Mouse (Mus musculus) embryonic facial prominence, embryonic 14.5 days (tissue): ENCODE measurements around the gene Pikfyve. TPM values are rescaled to one million over a fixed set of nuclear protein-coding genes. Genes with fewer than 3 reads are reported as not detected.
A peak's percentile ranks its signal among the peaks of the same experiment; 100 is the strongest.

Source experiments
- ATAC-seq: fragments of 200-750 bp; cut with Nextera tagmentation; 2 replicates; pipeline ENCODE4 v1.8.0; 2017; ENCODE audit warnings: low read depth, moderate number of reproducible peaks, moderate TSS enrichment
- DNase-seq: peaks from one replicate; pipeline ENCODE4 v3.0.0-alpha.2; 2015; ENCODE audit warnings: low spot score
- H3K27ac ChIP-seq: fragments of 300-500 bp; sonication (generic); replicated peaks from 2 replicates; pipeline ENCODE4 v1.5.1; 2014; ENCODE audit warnings: low read depth, mild to moderate bottlenecking, low read length, moderate library complexity
- H3K27me3 ChIP-seq: fragments of 300-500 bp; sonication (generic); replicated peaks from 2 replicates; pipeline ENCODE4 v1.6.1; 2014; ENCODE audit warnings: low read length; ENCODE audit not compliant: control insufficient read depth, insufficient read depth
- H3K36me3 ChIP-seq: fragments of 300-500 bp; sonication (generic); 2 replicates; pipeline ENCODE4 v1.6.1; 2014; ENCODE audit warnings: low read length, mixed read lengths; ENCODE audit not compliant: control insufficient read depth, insufficient read depth
- H3K4me1 ChIP-seq: fragments of 300-500 bp; sonication (generic); 2 replicates; pipeline ENCODE4 v1.6.1; 2014; ENCODE audit warnings: antibody characterized with exemption, low read length; ENCODE audit not compliant: control insufficient read depth, insufficient read depth
- H3K4me2 ChIP-seq: fragments of 300-500 bp; sonication (generic); 2 replicates; pipeline ENCODE4 v1.6.1; 2014; ENCODE audit warnings: low read depth, mild to moderate bottlenecking, low read length, moderate library complexity, mixed read lengths
- H3K4me3 ChIP-seq: fragments of 300-500 bp; sonication (generic); 2 replicates; pipeline ENCODE4 v1.5.1; 2014; ENCODE audit warnings: low read depth, mild to moderate bottlenecking, low read length
- H3K9ac ChIP-seq: fragments of 300-500 bp; sonication (generic); 2 replicates; pipeline ENCODE4 v1.6.1; 2014; ENCODE audit warnings: low read depth, mild to moderate bottlenecking, low read length, moderate library complexity, mixed read lengths
- H3K9me3 ChIP-seq: fragments of 300-500 bp; sonication (generic); 2 replicates; pipeline ENCODE4 v1.6.1; 2016; ENCODE audit warnings: low read length; ENCODE audit not compliant: control insufficient read depth
- whole genome bisulfite sequencing: fragments of 180-500 bp; shearing (Covaris S2); extraction: QIAGEN DNeasy Blood & Tissue Kit; methylation state at CpG from one replicate; pipeline ENCODE4 v1.1.7; 2014; 5-methylcytosine and 5-hydroxymethylcytosine counted together
- polyA plus RNA-seq: library from polyadenylated mRNA; unstranded; fragments of >200 nt; fragmentation: Nextera tagmentation; extraction: Ambion mirVana; gene quantifications from 2 replicates; pipeline ENCODE4 v1.2.1, GENCODE M21; 2014

Gene Pikfyve
- polyA plus RNA-seq, 1 experiment from 2014 or later, result 14.8 TPM

DNA sequence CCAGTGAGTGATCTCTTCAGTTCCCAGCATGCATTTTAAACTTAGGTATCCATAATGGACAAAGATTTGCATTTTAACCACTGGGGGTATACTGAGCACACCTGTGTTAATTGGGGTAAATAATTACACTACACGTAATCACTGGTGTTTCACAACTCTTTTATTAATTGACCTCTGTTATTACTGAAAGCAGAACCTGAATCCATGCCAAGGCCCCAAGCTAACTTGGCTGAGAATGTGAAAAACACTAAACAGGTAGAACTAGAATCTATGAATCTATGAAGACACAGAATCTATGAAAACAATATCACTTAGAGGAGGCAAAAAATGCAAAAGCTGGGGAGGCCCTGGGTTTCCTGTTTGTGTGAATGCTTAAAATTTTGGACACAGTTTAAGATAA lies 19.0 kb upstream of the Pikfyve start:
- H3K9ac ChIP-seq, result no peak overlapping the region
- H3K4me3 ChIP-seq, result no peak overlapping the region
- no peak for ATAC-seq
- 89% methylated on average over 1 of the region's 1 CpGs for WGBS
- no peak for DNase-seq
- H3K27ac ChIP-seq, result no peak overlapping the region
- H3K9me3 ChIP-seq, result no peaks in the 10 kb centered on the region
- no peaks in the 10 kb centered on the region for H3K4me1 ChIP-seq
- peaks cover 96% of the 10 kb centered on the region for H3K36me3 ChIP-seq
- no peaks in the 10 kb centered on the region for H3K27me3 ChIP-seq
- H3K4me2 ChIP-seq, result no peak overlapping the region

DNA sequence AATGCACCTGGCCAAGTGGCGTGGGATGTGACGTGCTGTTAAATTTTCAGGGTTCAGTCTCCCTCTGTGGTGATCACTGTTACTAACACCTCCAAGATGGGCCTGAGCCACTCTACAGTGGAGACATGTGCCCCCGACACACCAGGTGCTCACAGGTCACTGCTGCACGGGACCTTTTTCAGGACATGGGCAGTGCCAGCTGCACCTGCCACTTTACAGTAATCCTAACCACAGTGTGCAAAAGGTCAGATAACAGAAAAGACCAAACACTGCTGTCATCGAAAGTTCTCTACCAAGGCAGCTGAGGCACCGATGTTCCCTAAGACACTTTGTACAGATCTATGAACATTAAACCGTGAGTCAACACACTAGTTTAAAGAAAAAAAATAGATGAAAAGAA lies 16.9 kb upstream of the Pikfyve start:
- ATAC-seq (no peak), DNase-seq (no peak)
- no peak overlapping the region for H3K4me3 ChIP-seq
- no peak overlapping the region for H3K4me2 ChIP-seq
- H3K27ac ChIP-seq, result no peak overlapping the region
- no peaks in the 10 kb centered on the region for H3K9me3 ChIP-seq
- WGBS, result 91% methylated on average over 7 of the region's 7 CpGs
- H3K4me1 ChIP-seq, result no peaks in the 10 kb centered on the region
- no peaks in the 10 kb centered on the region for H3K27me3 ChIP-seq
- H3K9ac ChIP-seq, result no peak overlapping the region
- peaks cover 91% of the 10 kb centered on the region for H3K36me3 ChIP-seq

DNA sequence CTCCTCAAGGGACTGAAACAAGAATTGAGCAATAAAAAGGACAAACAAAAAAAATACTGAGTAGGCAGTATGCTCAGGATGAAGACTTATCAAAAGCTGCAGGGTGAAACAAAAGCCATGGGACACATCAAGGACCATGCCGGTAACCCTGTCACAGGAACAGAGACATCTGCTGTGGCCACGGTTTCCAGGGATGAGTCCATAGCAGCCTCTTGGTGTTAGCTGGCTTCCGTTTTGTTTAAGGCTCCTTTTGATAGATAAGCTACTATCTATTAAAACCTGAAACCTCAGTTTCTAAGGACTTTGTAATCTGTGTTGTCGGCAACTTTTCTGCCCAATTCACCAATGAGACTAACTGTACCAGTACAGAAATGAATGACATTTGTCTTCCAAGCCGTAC lies 16.5 kb upstream of the Pikfyve start:
- peaks cover 89% of the 10 kb centered on the region for H3K36me3 ChIP-seq
- H3K4me1 ChIP-seq, result no peaks in the 10 kb centered on the region
- H3K4me2 ChIP-seq, result no peak overlapping the region
- ATAC-seq (no peak), DNase-seq (no peak)
- H3K27me3 ChIP-seq, result no peaks in the 10 kb centered on the region
- no peak overlapping the region for H3K27ac ChIP-seq
- H3K9me3 ChIP-seq, result no peaks in the 10 kb centered on the region
- no peak overlapping the region for H3K4me3 ChIP-seq
- no peak overlapping the region for H3K9ac ChIP-seq
- 92% methylated on average over 5 of the region's 5 CpGs for WGBS

DNA sequence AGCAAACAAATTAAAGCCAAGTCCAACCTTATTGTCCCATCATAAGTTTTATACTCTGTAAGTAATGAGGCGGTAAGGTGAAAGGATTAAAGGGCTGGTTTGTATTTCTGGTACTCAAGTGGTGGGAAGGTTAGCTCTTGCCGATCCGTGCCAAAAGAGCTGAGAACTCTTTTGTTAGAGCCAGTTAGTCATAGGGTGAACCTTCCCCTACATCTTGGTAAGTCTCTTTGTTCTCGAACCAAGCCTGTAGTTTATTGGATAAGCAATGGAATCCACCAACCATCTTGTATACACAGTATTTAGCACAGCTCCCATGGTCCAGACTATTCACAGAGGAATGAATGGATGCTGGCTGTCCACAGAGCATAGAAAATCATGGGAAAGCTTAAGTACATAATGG lies 14.9 kb upstream of the Pikfyve start:
- H3K4me1 ChIP-seq, result peaks cover 10% of the 10 kb centered on the region; the same call in 1 of the 2 replicates
- no peak overlapping the region for H3K27ac ChIP-seq
- no peak overlapping the region for H3K4me3 ChIP-seq
- H3K27me3 ChIP-seq, result no peaks in the 10 kb centered on the region
- H3K4me2 ChIP-seq, result no peak overlapping the region
- peak; percentile 50; the same call in 1 of the 2 replicates for ATAC-seq
- H3K9ac ChIP-seq, result no peak overlapping the region
- DNase-seq, result no peak
- WGBS, result 89% methylated on average over 4 of the region's 4 CpGs
- H3K9me3 ChIP-seq, result no peaks in the 10 kb centered on the region
- H3K36me3 ChIP-seq, result peaks cover 73% of the 10 kb centered on the region

DNA sequence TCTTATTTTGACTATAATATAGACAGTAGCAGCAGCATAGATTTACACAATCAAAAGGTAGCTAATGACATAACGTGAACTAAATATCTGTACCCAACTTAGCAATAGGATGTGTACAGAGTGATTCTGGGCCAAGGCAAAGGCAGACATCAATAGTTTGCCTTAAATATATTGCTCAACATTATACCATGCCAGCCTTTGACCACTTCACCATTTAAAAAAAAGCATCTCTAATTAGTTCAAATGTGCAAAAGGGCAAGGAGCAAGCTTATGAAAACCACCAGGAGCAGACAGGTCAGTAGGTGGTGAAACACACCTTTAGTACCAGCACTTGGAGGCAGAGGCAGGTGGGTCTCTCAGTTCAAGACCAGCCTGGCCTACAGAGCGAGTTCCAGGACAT lies 12.8 kb upstream of the Pikfyve start:
- Histone ChIP-seq H3K4me3 (no peak overlapping the region), H3K4me2 (no peak overlapping the region), H3K36me3 (peaks cover 51% of the 10 kb centered on the region), H3K27ac (no peak overlapping the region), H3K27me3 (no peaks in the 10 kb centered on the region), H3K4me1 (peaks cover 14% of the 10 kb centered on the region), H3K9me3 (no peaks in the 10 kb centered on the region), H3K9ac (no peak overlapping the region)
- ATAC-seq (no peak), DNase-seq (no peak)
- WGBS, result 89% methylated on average over 2 of the region's 2 CpGs

DNA sequence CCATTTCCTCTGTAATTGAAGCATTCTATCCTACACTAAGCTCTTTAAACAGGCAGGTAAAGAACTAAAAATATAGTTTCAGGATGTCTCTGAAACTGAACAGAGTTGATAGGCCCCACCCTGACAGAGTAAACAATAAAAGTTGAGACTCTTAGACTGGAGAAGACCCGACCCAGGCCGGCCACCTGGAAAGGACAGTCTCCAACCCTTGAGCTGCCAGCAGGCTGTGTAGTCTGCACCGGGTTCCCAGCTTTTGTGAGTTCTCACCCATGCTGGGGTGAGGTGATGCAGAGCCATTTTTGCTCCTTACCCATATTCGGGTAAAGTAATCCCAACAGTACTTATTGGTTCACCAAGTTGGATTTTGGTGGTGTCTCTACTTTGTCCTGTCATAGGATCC lies 10.3 kb upstream of the Pikfyve start:
- ATAC-seq (no peak), DNase-seq (no peak)
- Histone ChIP-seq H3K36me3 (peaks cover 28% of the 10 kb centered on the region), H3K4me2 (no peak overlapping the region), H3K9ac (no peak overlapping the region), H3K9me3 (no peaks in the 10 kb centered on the region), H3K27me3 (no peaks in the 10 kb centered on the region), H3K27ac (no peak overlapping the region), H3K4me1 (peaks cover 14% of the 10 kb centered on the region), H3K4me3 (no peak overlapping the region)
- WGBS, result 81% methylated on average over 4 of the region's 4 CpGs

DNA sequence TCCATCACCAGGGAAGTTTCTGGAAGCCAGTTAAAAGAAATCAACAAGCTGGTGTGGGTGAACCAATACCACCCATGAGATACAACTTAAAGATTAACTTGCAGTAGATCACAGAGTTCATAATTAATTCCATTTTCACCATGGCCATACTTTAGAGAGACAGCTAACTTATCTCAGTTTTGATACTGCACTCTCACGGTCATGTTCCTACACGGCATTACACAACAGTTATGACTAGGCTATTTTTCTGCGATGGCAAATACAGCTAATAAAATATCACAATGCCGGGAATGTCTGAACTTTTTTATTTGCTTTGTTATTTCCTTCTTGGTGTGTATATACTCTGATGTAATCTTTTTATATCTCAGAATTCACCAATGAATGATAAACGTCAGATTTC lies 9.6 kb upstream of the Pikfyve start:
- 79% methylated on average over 5 of the region's 5 CpGs for WGBS
- H3K27ac ChIP-seq, result no peak overlapping the region
- H3K9ac ChIP-seq, result no peak overlapping the region
- H3K36me3 ChIP-seq, result peaks cover 21% of the 10 kb centered on the region; the same call in 1 of the 2 replicates
- no peaks in the 10 kb centered on the region for H3K27me3 ChIP-seq
- H3K4me1 ChIP-seq, result peaks cover 14% of the 10 kb centered on the region
- no peak overlapping the region for H3K4me3 ChIP-seq
- DNase-seq, result no peak
- no peaks in the 10 kb centered on the region for H3K9me3 ChIP-seq
- peak overlapping the region; percentile 74 for H3K4me2 ChIP-seq
- no peak for ATAC-seq

DNA sequence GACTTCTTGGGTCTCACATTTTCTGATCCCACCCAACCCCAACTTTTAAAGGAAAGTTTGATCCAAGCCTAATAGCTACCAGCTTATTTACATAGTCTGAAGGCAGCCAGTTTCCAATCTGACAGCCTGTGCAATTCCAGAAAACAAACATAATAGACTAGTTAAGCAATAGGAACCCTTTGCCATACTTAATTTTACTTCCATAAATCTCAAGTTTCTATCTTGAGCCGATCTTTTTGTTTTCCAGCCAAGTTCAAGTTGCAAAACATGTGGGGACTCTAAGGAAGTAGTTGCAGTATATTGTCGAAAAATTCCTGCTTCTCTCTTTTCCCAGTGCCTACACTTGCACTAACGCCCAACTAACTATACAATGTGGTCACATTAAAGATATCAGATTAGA lies 9.0 kb upstream of the Pikfyve start:
- 22% methylated on average over 3 of the region's 3 CpGs for WGBS
- H3K9me3 ChIP-seq, result no peaks in the 10 kb centered on the region
- H3K4me1 ChIP-seq, result peaks cover 14% of the 10 kb centered on the region
- no peaks in the 10 kb centered on the region for H3K27me3 ChIP-seq
- H3K36me3 ChIP-seq, result peaks cover 16% of the 10 kb centered on the region; the same call in 1 of the 2 replicates
- DNase-seq (peak; percentile 24), ATAC-seq (no peak)
- H3K27ac ChIP-seq, result no peak overlapping the region
- H3K4me3 ChIP-seq, result peak overlapping the region; percentile 73
- peak overlapping the region; percentile 74; the same call in 1 of the 2 replicates for H3K9ac ChIP-seq
- H3K4me2 ChIP-seq, result peak overlapping the region; percentile 74

DNA sequence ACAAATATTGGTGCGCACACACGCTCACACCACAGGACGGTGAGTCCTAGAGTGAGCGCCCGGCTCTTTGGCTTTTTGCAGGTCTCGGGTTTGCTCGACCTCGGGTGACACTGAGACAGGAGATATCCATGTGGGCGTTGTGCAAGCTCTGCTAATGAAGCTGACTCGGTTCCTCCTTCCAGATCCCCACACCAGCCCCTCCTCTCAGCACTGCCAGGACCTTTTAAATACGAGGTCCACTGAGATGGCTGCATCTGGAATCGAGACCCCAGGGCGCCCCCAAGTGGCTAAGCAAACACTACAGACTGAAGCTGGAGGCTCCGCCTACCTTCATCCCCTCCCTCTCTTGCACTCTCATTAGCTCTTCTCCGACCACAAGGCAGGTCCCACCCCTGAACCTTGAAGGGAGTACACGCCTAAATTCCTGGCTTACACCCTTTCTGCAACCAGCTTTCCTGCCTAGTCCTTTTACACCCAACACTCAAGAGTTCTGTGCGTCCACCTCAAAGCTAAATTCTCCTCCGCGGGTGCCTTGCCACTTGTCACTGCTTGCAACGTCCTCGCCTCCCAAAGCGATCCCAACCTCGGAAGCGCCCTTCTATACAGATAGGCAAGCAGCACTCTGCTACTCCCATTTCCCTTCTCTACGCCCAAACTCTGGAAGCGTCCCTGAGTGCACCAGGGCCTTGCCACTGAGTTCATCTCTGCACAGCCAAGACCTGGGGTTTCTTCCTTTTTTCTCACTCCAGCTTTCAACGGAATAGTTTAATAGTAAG lies 8.2 kb upstream of the Pikfyve start:
- 3% methylated on average over 26 of the region's 27 CpGs for WGBS
- Histone ChIP-seq H3K4me2 (peak overlapping the region; percentile 74), H3K36me3 (peaks cover 12% of the 10 kb centered on the region; the same call in 1 of the 2 replicates), H3K4me3 (peak overlapping the region; percentile 73), H3K27me3 (no peaks in the 10 kb centered on the region), H3K9ac (peak overlapping the region; percentile 74), H3K4me1 (peaks cover 14% of the 10 kb centered on the region), H3K9me3 (no peaks in the 10 kb centered on the region), H3K27ac (peak overlapping the region; percentile 96)
- peak; percentile 96 for DNase-seq
- ATAC-seq, result peak; percentile 89
